Mouse (Mus musculus): ENCODE measurements around the gene Mtf2.
"Not testable (repeated sequence)": the region's sequence is repeated elsewhere in the genome, so short reads cannot be mapped to it uniquely, and the experiment has no call there.

Gene Mtf2

DNA sequence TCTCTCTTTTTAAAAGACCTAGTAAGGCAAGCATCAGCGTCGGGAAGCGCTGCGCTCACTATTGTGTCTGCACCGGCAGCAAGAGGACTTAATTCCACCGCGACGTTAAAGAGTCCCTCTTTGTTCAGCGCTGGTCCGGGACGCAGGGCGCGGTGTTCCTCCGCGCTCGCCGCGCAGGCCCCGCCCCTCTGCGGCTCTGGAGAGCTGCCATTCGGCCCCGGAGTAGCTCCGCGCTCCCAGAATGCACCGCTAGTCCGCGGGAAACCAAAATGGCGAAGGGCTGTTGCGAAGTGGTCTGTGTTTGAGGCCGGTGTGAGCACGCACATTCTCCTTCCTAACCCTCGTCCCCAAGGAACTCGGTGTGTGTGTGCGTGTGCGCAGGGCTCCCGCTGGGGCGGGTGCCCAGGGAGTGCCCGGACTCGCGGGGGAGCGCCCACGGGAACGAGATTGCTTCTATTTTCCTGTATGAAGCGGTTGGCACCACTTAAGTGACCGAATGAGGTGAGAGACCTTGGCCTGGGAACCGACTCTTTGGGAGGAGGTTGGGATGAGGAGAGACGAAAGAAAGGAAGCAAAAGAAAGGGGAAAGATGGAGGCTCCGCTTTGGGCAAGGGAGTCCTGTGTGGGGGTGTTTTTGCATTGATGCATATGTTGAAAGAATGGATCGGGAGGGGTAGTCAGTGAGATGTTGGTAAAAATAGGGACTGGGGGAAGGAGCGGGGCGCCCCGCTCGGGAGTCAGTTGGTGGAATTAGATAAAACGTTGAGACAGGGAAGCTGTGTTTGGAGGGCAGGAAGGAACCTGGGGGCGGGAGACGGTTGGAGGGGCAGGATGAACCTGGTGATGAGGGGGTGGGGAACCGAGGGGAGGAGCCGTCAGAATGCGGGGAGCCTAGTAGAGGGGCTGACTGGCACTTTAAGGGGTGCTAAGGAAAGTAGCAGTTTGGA lies at the start of gene Mtf2:
TSS of gene Mtf2 (plus strand) at position 210 of the 947 bp plus-strand sequence.
- DNase-seq: peak; percentile 97

DNA sequence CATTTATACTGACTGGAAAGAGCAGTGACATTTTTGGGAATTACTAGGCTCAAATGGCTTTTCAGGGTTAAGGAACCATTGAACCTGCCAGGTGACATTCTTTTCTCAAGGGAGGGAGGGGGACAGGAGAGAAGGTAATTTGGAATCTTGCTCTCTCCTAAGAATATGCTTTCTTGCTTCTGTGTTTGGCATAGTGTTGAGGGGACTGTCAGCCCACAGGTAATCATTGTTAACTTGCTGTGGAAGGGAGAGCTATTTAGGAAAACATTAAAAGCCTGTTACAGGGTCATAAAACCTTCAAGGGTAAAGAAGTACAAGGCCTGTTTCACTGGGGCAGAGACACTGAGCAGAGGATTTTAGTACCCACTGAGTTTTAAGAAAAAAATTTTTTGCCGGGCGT lies 48.2 kb upstream of the Mtf2 start:
- DNase-seq: peak; percentile 44

- DNase-seq: no peak
These were observed 46.1 kb upstream of the Mtf2 start for GRCm38 (mm10) chr5:108019367-108019766.

DNA sequence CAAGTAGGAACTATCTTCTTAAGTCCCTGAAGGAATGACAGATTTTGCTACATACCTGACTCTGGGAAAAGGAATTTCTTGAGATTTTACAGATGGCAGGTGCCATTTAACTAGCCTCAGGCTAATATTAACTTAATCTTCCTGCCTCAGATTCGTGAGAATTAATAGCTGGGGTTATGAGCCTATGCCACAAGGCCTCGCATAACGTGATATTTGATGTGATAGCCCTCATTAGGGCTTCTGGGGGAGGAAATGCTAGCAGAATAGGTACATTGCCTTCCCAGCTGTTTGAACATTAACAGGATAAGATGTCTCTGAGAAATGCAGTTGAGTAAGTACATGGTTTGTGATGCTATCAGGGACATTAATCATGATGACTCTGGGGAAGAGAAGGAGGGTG lies 44.1 kb upstream of the Mtf2 start:
- no peak for DNase-seq

DNA sequence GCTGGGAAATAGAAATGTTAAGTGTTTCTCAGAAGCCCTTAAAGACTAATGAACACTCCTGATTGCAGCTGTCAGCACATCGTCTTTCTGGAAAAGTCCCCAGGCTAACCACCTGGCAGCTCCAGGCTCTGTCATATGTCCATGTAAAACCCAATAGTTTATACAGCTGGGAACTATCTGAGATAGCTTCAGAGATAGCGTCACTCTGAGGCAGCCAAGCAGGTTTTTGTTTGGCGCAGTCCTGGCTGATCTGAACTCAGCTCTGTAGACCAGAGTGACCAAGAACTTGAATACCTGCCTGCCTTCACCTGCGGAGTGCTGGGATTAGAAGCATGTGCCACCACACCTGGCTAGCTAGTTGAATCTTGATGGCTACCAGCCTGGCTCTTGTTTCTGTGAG lies 37.2 kb upstream of the Mtf2 start:
- DNase-seq: no peak

DNA sequence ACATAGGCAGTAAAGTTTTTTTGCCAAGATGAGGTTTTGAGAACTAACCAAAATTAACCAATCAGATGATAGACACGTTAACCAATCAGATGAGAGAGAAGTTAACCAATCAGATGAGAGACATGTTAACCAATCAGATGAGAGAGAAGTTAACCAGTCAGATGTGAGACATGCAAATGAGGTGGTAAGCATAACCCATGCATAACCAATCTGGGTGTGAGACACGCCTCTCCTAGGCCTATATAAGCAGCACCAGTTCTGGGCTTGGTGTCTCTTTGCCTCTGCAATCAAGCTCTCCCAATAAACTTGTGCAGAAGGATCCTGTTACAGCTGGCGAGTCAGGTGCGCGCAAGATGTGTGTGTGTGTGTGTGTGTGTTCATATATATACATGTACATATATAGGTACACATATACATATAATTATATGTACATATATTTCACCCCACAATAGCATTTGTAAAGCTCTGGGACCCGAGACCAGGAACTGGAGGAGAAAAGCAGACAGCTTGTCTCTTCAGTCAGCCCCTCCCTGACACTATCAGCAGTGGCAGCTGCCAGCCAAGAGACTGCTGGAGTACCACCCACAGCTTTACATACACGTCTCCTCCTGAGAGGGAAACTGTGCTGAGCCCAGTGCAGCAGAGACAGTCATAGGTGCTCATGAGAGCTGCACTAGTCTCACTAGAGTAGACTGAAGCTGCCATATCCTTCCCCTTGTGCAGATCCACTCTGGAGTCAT lies 36.5 kb upstream of the Mtf2 start:
- DNase-seq: not testable (repeated sequence)

DNA sequence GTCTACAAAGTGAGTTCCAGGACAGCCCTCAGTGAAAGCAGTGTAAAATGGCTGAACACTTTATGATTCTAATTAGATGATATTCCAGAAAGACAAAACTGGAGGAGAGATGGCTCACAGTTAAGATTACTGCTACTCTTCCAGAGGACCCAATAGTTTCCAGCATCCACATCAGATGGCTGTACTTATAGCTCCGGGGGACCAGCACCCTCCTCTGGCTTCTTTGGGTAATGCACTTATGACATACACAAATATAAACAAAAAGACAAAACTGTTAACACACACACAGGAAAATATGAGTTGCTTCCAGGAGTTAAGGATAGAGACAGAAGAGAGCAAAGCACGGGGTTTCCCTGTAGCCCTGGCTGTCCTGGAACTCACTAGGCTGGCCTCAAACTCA lies 35.5 kb upstream of the Mtf2 start:
- peak; percentile 31 for DNase-seq

DNA sequence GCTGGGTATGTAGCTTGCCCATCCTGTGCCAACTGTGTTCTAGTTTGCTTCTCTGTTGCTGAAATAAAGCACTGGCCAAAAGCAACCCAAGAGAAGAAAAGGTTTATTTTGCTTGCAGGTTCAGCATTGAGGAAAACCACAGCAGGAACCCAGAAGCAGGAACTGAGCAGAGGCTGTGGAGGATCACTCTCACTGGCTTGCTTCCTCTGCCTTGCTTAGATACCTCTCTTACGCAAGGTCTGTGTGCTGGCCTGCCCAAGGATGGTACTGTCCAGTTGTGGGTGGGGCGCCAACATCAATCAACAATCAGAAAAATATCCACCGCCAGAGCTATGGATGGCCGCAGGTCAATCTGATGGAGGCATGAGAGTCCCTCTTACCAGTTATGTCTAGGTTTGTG lies 34.2 kb upstream of the Mtf2 start:
- DNase-seq: no peak

GRCm38 (mm10) chr5:108034194-108034593 lies 31.3 kb upstream of the Mtf2 start:
- DNase-seq: peak; percentile 72

- DNase-seq: no peak
These were observed 30.0 kb upstream of the Mtf2 start for GRCm38 (mm10) chr5:108035523-108035922.

- no peak for DNase-seq
These were observed 23.4 kb upstream of the Mtf2 start for GRCm38 (mm10) chr5:108042061-108042460.

- DNase-seq: no peak
These were observed 21.6 kb upstream of the Mtf2 start for GRCm38 (mm10) chr5:108043908-108044307.

GRCm38 (mm10) chr5:108049711-108050268 lies 15.7 kb upstream of the Mtf2 start:
- no peak for DNase-seq

GRCm38 (mm10) chr5:108051026-108051425 lies 14.4 kb upstream of the Mtf2 start:
- DNase-seq: no peak

- not testable (repeated sequence) for DNase-seq
These were observed 13.7 kb upstream of the Mtf2 start for GRCm38 (mm10) chr5:108051727-108052126.

DNA sequence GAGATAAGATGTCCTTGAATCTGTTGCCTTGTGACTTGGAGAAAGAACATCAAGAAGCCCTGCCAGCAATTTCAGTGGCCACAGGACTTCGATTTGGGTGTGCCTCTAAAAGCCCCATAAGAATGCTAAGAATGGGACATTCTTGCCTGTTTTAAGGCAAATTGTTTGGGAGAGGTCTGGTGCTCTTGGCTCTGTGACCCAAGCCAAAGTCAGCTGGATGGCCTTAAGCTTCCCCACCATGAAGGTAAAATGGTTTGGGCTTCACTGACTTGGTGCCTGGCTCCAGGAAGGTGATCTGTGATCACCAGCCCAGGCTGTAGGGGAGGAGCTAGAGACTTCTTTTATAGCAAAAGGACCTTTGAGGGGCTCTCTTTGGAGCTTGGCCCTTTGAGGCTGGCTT lies 13.3 kb upstream of the Mtf2 start:
- DNase-seq: no peak

GRCm38 (mm10) chr5:108053566-108053965 lies 11.9 kb upstream of the Mtf2 start:
- DNase-seq: no peak

GRCm38 (mm10) chr5:108060413-108060812 lies 5.1 kb upstream of the Mtf2 start:
- no peak for DNase-seq

- no peak for DNase-seq
These were observed 6.8 kb downstream of the Mtf2 start for GRCm38 (mm10) chr5:108072301-108072700.

GRCm38 (mm10) chr5:108076241-108076640 lies 10.8 kb downstream of the Mtf2 start:
- DNase-seq: no peak

- peak; percentile 45 for DNase-seq
These were observed 11.5 kb downstream of the Mtf2 start for GRCm38 (mm10) chr5:108076833-108077540.

DNA sequence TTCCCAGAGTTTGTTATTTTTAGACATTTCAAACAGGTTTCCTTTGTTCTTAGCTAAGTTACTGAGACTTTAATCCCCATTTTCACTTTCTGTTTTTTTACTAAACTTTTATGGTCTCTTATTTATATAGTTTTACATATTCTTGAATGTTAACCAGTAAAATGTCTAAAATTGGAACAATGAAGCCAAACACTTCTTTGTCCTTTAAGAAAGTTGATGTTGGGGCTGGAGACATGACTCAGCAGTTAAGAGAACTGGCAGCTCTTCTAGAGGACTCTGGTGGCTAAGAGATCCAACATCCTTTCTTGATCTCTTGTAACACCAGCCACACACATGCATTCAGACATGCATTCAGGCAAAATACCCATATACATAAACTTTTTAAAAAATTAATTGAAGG lies 14.1 kb downstream of the Mtf2 start:
- DNase-seq: peak; percentile 17

DNA sequence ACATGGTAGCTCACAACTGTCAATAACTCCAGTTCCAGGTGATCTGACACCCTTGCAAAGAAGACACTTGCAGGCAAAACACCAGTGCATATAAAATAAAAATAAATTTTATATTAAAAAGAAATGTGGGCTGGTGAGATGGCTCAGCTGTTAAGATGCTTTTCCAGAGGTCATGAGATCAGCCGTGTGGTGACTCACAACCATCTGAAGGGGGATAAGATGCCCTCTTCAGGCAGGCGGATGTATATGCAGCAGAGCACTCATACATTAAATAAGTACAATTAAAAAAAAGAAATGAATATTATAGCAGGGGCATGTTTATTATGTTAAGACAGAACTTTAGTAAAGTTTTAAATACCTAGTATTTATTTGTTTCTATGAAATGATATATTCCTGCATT lies 16.9 kb downstream of the Mtf2 start:
- DNase-seq: no peak

Data from kidney, adult 9 months (tissue).